Mouse (Mus musculus) ES-E14 (cell line): ENCODE results near the gene Lmo4.

Experiments used
- CHD2 ChIP-seq: IDR thresholded peaks from 2 replicates; pipeline ENCODE4 v1.6.1; 2014; ENCODE audit warnings: mild to moderate bottlenecking, low read depth, low read length, inconsistent platforms
- HCFC1 ChIP-seq: IDR thresholded peaks from 2 replicates; pipeline ENCODE4 v1.6.1; 2012; ENCODE audit warnings: low read length, inconsistent platforms, borderline replicate concordance; ENCODE audit not compliant: insufficient read depth
- MAFK ChIP-seq: IDR thresholded peaks from 2 replicates; pipeline ENCODE4 v1.6.1; 2014; ENCODE audit warnings: mild to moderate bottlenecking, low read depth, low read length, inconsistent platforms; ENCODE audit not compliant: insufficient read depth
- ZC3H11A ChIP-seq: IDR thresholded peaks from 2 replicates; pipeline ENCODE4 v1.6.1; 2012; ENCODE audit warnings: low read depth, mild to moderate bottlenecking, inconsistent platforms, low read length, borderline replicate concordance
- ZNF384 ChIP-seq: IDR thresholded peaks from 2 replicates; pipeline ENCODE4 v1.6.1; 2012; ENCODE audit warnings: low read depth, low read length, inconsistent platforms

DNA sequence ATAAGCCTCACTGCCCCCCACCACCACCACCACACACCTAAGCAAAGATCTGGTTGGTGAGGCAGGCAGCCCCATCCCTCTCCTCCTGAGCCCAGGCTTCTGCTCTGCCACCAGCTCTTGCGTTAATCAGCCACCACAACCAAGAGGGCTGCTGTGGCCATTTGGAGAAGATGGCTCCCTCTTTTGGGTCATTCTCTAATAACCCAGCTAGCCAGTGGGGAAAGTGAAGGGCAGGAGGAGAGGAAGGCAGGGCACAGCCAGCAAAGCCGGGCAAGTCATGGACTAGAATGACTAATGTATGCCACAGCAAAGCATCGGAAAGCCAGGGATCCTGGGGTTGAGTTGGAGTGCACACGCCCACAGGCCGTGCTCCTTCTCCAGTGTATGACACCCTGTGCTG is 49.3 kb upstream of the Lmo4 start:
- no peak for TF ChIP-seq ZC3H11A
- TF ChIP-seq HCFC1, result no peak
- TF ChIP-seq CHD2, result no peak
- no peak for TF ChIP-seq ZNF384
- TF ChIP-seq MAFK, result no peak
